Mouse (Mus musculus) adrenal gland, postnatal 0 days (tissue): ENCODE data around the gene Gabra4. TPM values are rescaled to one million over a fixed set of nuclear protein-coding genes. Genes with fewer than 3 reads are reported as not detected.

ENCODE experiments used
- polyA plus RNA-seq: library from polyadenylated mRNA; unstranded; fragments of >200 nt; fragmentation: Nextera tagmentation; extraction: Ambion mirVana; gene quantifications from 2 replicates; pipeline ENCODE4 v1.2.1, GENCODE M21; 2015

The Gabra4 gene
- polyA plus RNA-seq = 1.3 and 1.7 TPM in 2 replicates

GRCm38 (mm10) chr5:71658115-71658497 is at the start of gene Gabra4:
TSS of gene Gabra4 (minus strand) at chr5:71658308.

GRCm38 (mm10) chr5:71657482-71658114 is 510 bp downstream of the Gabra4 start, which contains the start of gene Gabrb1:
TSS of gene Gabrb1 (plus strand) at chr5:71658113.

GRCm38 (mm10) chr5:71548079-71548478 is 110.0 kb downstream of the Gabra4 start, which contains the start of gene Cox7b2:
TSS of gene Cox7b2 (minus strand) at chr5:71548205.

Other genes with a start within 250 kb of the Gabra4 start
- gene Cox7b2, start 110.1 kb downstream of the Gabra4 start, polyA plus RNA-seq = not detected in 2 replicates
- 0.65 and 0.99 TPM in 2 replicates for gene Gabrb1, start 195 bp downstream of the Gabra4 start, polyA plus RNA-seq